Mouse (Mus musculus): ENCODE data around the gene Ttc23. TPM values are rescaled to one million over a fixed set of nuclear protein-coding genes. Genes with fewer than 3 reads are reported as not detected.

The Ttc23 gene
- total and polyA plus RNA-seq, 3 experiments, result 0.89 to 2.5 (median 0.93) TPM

GRCm38 (mm10) chr7:67644833-67645680 lies 2.2 kb upstream of the Ttc23 start, which contains the start of gene Lrrc28 (continued):
- TF ChIP-seq MAFK (IDR thresholded peaks at IDR 0.05; ENCODE audit: insufficient replicate concordance, low read length) (no peak), ZNF384 (IDR thresholded peaks at IDR 0.05; ENCODE audit: low read depth, low read length) (no peak), PAX5 (IDR thresholded peaks at IDR 0.05; ENCODE audit: low read length) (no peak), ELF1 (IDR thresholded peaks at IDR 0.05; ENCODE audit: low read depth, low read length) (peak; percentile 87), EP300 (IDR thresholded peaks at IDR 0.05; ENCODE audit: low read length) (no peak), TCF12 (IDR thresholded peaks at IDR 0.05; ENCODE audit: low read depth, low read length) (peak; percentile 78), TBP (conservative IDR thresholded peaks at IDR 0.05; ENCODE audit: low read depth, low read length) (peak; percentile 86), HCFC1 (IDR thresholded peaks at IDR 0.05; ENCODE audit: low read depth, low read length) (peak; percentile 80), CHD1 (IDR thresholded peaks at IDR 0.05; ENCODE audit: low read depth, low read length) (no peak), BHLHE40 (IDR thresholded peaks at IDR 0.05; ENCODE audit: low read depth, low read length) (no peak), MAX (IDR thresholded peaks at IDR 0.05; ENCODE audit: low read length) (0 out of 2 replicates have a peak, but pooled peaks have one; percentile 22), POLR2A (IDR thresholded peaks at IDR 0.05; ENCODE audit: low read depth, low read length) (peak; percentile 98)

- H3K4me1 ChIP-seq (ENCODE audit: control insufficient read depth in 1 of 2, insufficient read depth in 2 of 2), result peaks cover 0 to 21% of the 10 kb centered on the region in 2 experiments; a peak in 2 of 4 replicates
- TF ChIP-seq POLR2AphosphoS2 (IDR thresholded peaks at IDR 0.05; ENCODE audit: low read depth, low read length) (no peak), MYC (IDR thresholded peaks at IDR 0.05; ENCODE audit: low read depth, low read length) (0 out of 2 replicates have a peak, but pooled peaks have one; percentile 14)
- no peaks in the 10 kb centered on the region for H3K9me3 ChIP-seq (replicated peaks; ENCODE audit: low read length)
- in situ Hi-C loops (cut with MboI; ENCODE audit: low pct_ligation_motif_present, low pct_unique_long_range_greater_than_20kb, low sequenced_read_pairs) (loop anchor here (25.0 kb wide), 2 partner anchors 583 to 1208 kb away; partner anchors contain the start of gene Aldh1a3), dilution Hi-C loops (cut with MboI; ENCODE audit: extremely low pct_ligation_motif_present, extremely low pct_unique_long_range_greater_than_20kb, low sequenced_read_pairs) (no loop called here)
- H3K79me2 ChIP-seq (replicated peaks; ENCODE audit: control insufficient read depth, extremely low read depth, insufficient read depth, poor library complexity, severe bottlenecking), result no peaks in the 10 kb centered on the region
- peak overlapping the region; percentile 38 for H3K27ac ChIP-seq (ENCODE audit: insufficient read depth, low read depth)
- H3K9ac ChIP-seq (ENCODE audit: insufficient read depth, low read depth), result peak overlapping the region; percentile 93
- no peaks in the 10 kb centered on the region for H3K27me3 ChIP-seq (replicated peaks)
- peak overlapping the region; percentile 73 to 92 (median 90) for H3K4me3 ChIP-seq (replicated peaks in 1 of 3; ENCODE audit: low read depth in 2 of 3, low read length in 2 of 3, poor library complexity in 1 of 3)
- peak overlapping the region; percentile 99 for H3K4me2 ChIP-seq (ENCODE audit: insufficient read depth, low read depth, poor library complexity, severe bottlenecking)
- no peak for DNase-seq (ENCODE audit: extremely low read depth)
- peaks cover 0 to 2% of the 10 kb centered on the region in 2 experiments for H3K36me3 ChIP-seq (replicated peaks in 1 of 2; ENCODE audit: control insufficient read depth in 1 of 2, insufficient read depth in 1 of 2, low read length in 1 of 2)
These were observed 1.6 kb upstream of the Ttc23 start for GRCm38 (mm10) chr7:67645681-67646014.

GRCm38 (mm10) chr7:67646131-67646530 lies 1.1 kb upstream of the Ttc23 start:
- H3K27me3 ChIP-seq (replicated peaks), result no peaks in the 10 kb centered on the region
- dilution Hi-C loops (cut with MboI; ENCODE audit: extremely low pct_ligation_motif_present, extremely low pct_unique_long_range_greater_than_20kb, low sequenced_read_pairs) (no loop called here), in situ Hi-C loops (cut with MboI; ENCODE audit: low pct_ligation_motif_present, low pct_unique_long_range_greater_than_20kb, low sequenced_read_pairs) (loop anchor here (25.0 kb wide), 2 partner anchors 584 to 1209 kb away; partner anchors contain the start of gene Aldh1a3)
- TF ChIP-seq MAX (IDR thresholded peaks at IDR 0.05; ENCODE audit: low read length) (no peak), GABPA (IDR thresholded peaks at IDR 0.05; ENCODE audit: insufficient replicate concordance, low read depth, low read length) (no peak), EP300 (IDR thresholded peaks at IDR 0.05; ENCODE audit: low read length) (no peak), E2F4 (IDR thresholded peaks at IDR 0.05; ENCODE audit: insufficient replicate concordance, low read depth, low read length) (no peak), ZKSCAN1 (IDR thresholded peaks at IDR 0.05; ENCODE audit: borderline replicate concordance, low read depth, low read length) (no peak), CHD2 (IDR thresholded peaks at IDR 0.05; ENCODE audit: low read length) (no peak), SIN3A (IDR thresholded peaks at IDR 0.05; ENCODE audit: low read length) (no peak), USF1 (IDR thresholded peaks at IDR 0.05; ENCODE audit: low read depth, low read length) (no peak)
- peak overlapping the region; percentile 73 to 92 (median 90) for H3K4me3 ChIP-seq (replicated peaks in 1 of 3; ENCODE audit: low read depth in 2 of 3, low read length in 2 of 3, poor library complexity in 1 of 3)
- peak overlapping the region; percentile 93 for H3K9ac ChIP-seq (ENCODE audit: insufficient read depth, low read depth)
- H3K4me2 ChIP-seq (ENCODE audit: insufficient read depth, low read depth, poor library complexity, severe bottlenecking), result peak overlapping the region; percentile 99
- no peaks in the 10 kb centered on the region for H3K9me3 ChIP-seq (replicated peaks; ENCODE audit: low read length)
- DNase-seq (ENCODE audit: extremely low read depth), result peak; percentile 23
- H3K79me2 ChIP-seq (replicated peaks; ENCODE audit: control insufficient read depth, extremely low read depth, insufficient read depth, poor library complexity, severe bottlenecking), result no peaks in the 10 kb centered on the region
- H3K36me3 ChIP-seq (replicated peaks in 1 of 2; ENCODE audit: control insufficient read depth in 1 of 2, insufficient read depth in 1 of 2, low read length in 1 of 2), result no peaks in the 10 kb centered on the region
- H3K4me1 ChIP-seq (ENCODE audit: control insufficient read depth in 1 of 2, insufficient read depth in 2 of 2), result peaks cover 0 to 21% of the 10 kb centered on the region in 2 experiments; a peak in 2 of 4 replicates
- no peak overlapping the region for H3K27ac ChIP-seq (ENCODE audit: insufficient read depth, low read depth)

Measured in CH12.LX (cell line).